Mouse (Mus musculus): Measurements from ENCODE around the gene Grin1. TPM values are rescaled to one million over a fixed set of nuclear protein-coding genes. Genes with fewer than 3 reads are reported as not detected.

Grin1 gene
- not detected in 2 replicates for polyA plus RNA-seq (2015; fragmentation: Nextera tagmentation; extraction: Ambion mirVana)

- H3K36me3 ChIP-seq (replicated peaks; ENCODE audit: insufficient read depth, low read length): no peaks in the 10 kb centered on the region
- WGBS (ENCODE audit: insufficient replicate concordance): 10% methylated on average over 56 of the region's 58 CpGs
- H3K9me3 ChIP-seq (ENCODE audit: low read length): no peaks in the 10 kb centered on the region
- TF ChIP-seq CTCF (IDR thresholded peaks at IDR 0.05; ENCODE audit: low read depth) (no peak), EP300 (IDR thresholded peaks at IDR 0.05; ENCODE audit: low read depth) (no peak)
- H3K4me3 ChIP-seq (ENCODE audit: low read depth, low read length): 0 out of 2 replicates have a peak within 1 kb of the TSS, but pooled peaks have one; percentile 19
- 0 out of 2 replicates have a peak, but pooled peaks cover 3% of the 10 kb centered on the region for H3K4me1 ChIP-seq (ENCODE audit: insufficient read depth)
- no peak within 1 kb of the TSS for H3K27ac ChIP-seq (ENCODE audit: low read depth)
- ATAC-seq (no peak; the same call in 1 of the 2 replicates), DNase-seq (peak; percentile 77)
- H3K9ac ChIP-seq (replicated peaks): no peak within 1 kb of the TSS
- peaks cover 33% of the 10 kb centered on the region for H3K27me3 ChIP-seq (ENCODE audit: insufficient read depth, low read length)
- peak within 1 kb of the TSS; percentile 45 for H3K4me2 ChIP-seq (ENCODE audit: low read depth, low read length)
Observed at GRCm38 (mm10) chr2:25318971-25319773, at the start of gene Grin1. Grin1 (minus strand) TSS chr2:25319187.

GRCm38 (mm10) chr2:25365091-25365761 lies 46.2 kb upstream of the Grin1 start, which contains the start of gene Uap1l1:
Uap1l1 (minus strand) TSS chr2:25365682.
- Histone ChIP-seq H3K9me3 (ENCODE audit: low read length) (no peaks in the 10 kb centered on the region), H3K27ac (ENCODE audit: low read depth) (peak within 1 kb of the TSS; percentile 68), H3K4me3 (ENCODE audit: low read depth, low read length) (peak within 1 kb of the TSS; percentile 72), H3K9ac (replicated peaks) (peak within 1 kb of the TSS; percentile 76), H3K36me3 (replicated peaks; ENCODE audit: insufficient read depth, low read length) (peaks cover 10% of the 10 kb centered on the region; the same call in 1 of the 2 replicates), H3K4me2 (ENCODE audit: low read depth, low read length) (peak within 1 kb of the TSS; percentile 93), H3K4me1 (ENCODE audit: insufficient read depth) (peaks cover 21% of the 10 kb centered on the region), H3K27me3 (ENCODE audit: insufficient read depth, low read length) (0 out of 2 replicates have a peak, but pooled peaks cover 5% of the 10 kb centered on the region)
- TF ChIP-seq EP300 (IDR thresholded peaks at IDR 0.05; ENCODE audit: low read depth) (no peak), CTCF (IDR thresholded peaks at IDR 0.05; ENCODE audit: low read depth) (0 out of 2 replicates have a peak, but pooled peaks have one; percentile 1)
- DNase-seq (peak; percentile 82), ATAC-seq (peak; percentile 75)
- WGBS (ENCODE audit: insufficient replicate concordance): 2% methylated on average over 35 of the region's 54 CpGs

- peak overlapping the region; percentile 76 for H3K9ac ChIP-seq (replicated peaks)
- H3K4me3 ChIP-seq (ENCODE audit: low read depth, low read length): peak overlapping the region; percentile 72
- 36% methylated on average over 9 of the region's 9 CpGs for WGBS (ENCODE audit: insufficient replicate concordance)
- DNase-seq (no peak), ATAC-seq (no peak)
- peaks cover 10% of the 10 kb centered on the region; the same call in 1 of the 2 replicates for H3K36me3 ChIP-seq (replicated peaks; ENCODE audit: insufficient read depth, low read length)
- H3K4me2 ChIP-seq (ENCODE audit: low read depth, low read length): peak overlapping the region; percentile 93
- no peaks in the 10 kb centered on the region for H3K9me3 ChIP-seq (ENCODE audit: low read length)
- H3K27ac ChIP-seq (ENCODE audit: low read depth): no peak overlapping the region
- H3K4me1 ChIP-seq (ENCODE audit: insufficient read depth): peaks cover 21% of the 10 kb centered on the region
- H3K27me3 ChIP-seq (ENCODE audit: insufficient read depth, low read length): 0 out of 2 replicates have a peak, but pooled peaks cover 5% of the 10 kb centered on the region
- no peak for TF ChIP-seq CTCF (IDR thresholded peaks at IDR 0.05; ENCODE audit: low read depth)
- no peak for TF ChIP-seq EP300 (IDR thresholded peaks at IDR 0.05; ENCODE audit: low read depth)
Observed at GRCm38 (mm10) chr2:25364761-25365090, 45.7 kb upstream of the Grin1 start.

GRCm38 (mm10) chr2:25364313-25364712 lies 45.3 kb upstream of the Grin1 start:
- TF ChIP-seq CTCF (IDR thresholded peaks at IDR 0.05; ENCODE audit: low read depth) (no peak), EP300 (IDR thresholded peaks at IDR 0.05; ENCODE audit: low read depth) (no peak)
- Histone ChIP-seq H3K27ac (ENCODE audit: low read depth) (no peak overlapping the region), H3K4me2 (ENCODE audit: low read depth, low read length) (peak overlapping the region; percentile 93), H3K9ac (replicated peaks) (no peak overlapping the region; the same call in 1 of the 2 replicates), H3K4me1 (ENCODE audit: insufficient read depth) (peaks cover 21% of the 10 kb centered on the region), H3K4me3 (ENCODE audit: low read depth, low read length) (no peak overlapping the region; the same call in 1 of the 2 replicates), H3K36me3 (replicated peaks; ENCODE audit: insufficient read depth, low read length) (peaks cover 10% of the 10 kb centered on the region; the same call in 1 of the 2 replicates), H3K27me3 (ENCODE audit: insufficient read depth, low read length) (0 out of 2 replicates have a peak, but pooled peaks cover 5% of the 10 kb centered on the region), H3K9me3 (ENCODE audit: low read length) (no peaks in the 10 kb centered on the region)
- DNase-seq: no peak
- no peak for ATAC-seq
- 92% methylated on average over 4 of the region's 4 CpGs for WGBS (ENCODE audit: insufficient replicate concordance)

- 0 out of 2 replicates have a peak, but pooled peaks cover 5% of the 10 kb centered on the region for H3K27me3 ChIP-seq (ENCODE audit: insufficient read depth, low read length)
- H3K4me3 ChIP-seq (ENCODE audit: low read depth, low read length): no peak overlapping the region
- 72% methylated on average over 13 of the region's 13 CpGs for WGBS (ENCODE audit: insufficient replicate concordance)
- H3K9ac ChIP-seq (replicated peaks): no peak overlapping the region
- H3K9me3 ChIP-seq (ENCODE audit: low read length): no peaks in the 10 kb centered on the region
- peak; percentile 35 for DNase-seq
- H3K27ac ChIP-seq (ENCODE audit: low read depth): no peak overlapping the region
- H3K36me3 ChIP-seq (replicated peaks; ENCODE audit: insufficient read depth, low read length): peaks cover 10% of the 10 kb centered on the region; the same call in 1 of the 2 replicates
- peak; percentile 52 for ATAC-seq
- TF ChIP-seq CTCF (IDR thresholded peaks at IDR 0.05; ENCODE audit: low read depth) (no peak), EP300 (IDR thresholded peaks at IDR 0.05; ENCODE audit: low read depth) (no peak)
- no peak overlapping the region for H3K4me2 ChIP-seq (ENCODE audit: low read depth, low read length)
- H3K4me1 ChIP-seq (ENCODE audit: insufficient read depth): peaks cover 21% of the 10 kb centered on the region
Observed at GRCm38 (mm10) chr2:25363478-25364178, 44.6 kb upstream of the Grin1 start.
